Mouse (Mus musculus) mature B cell (primary cell): ENCODE data around the gene Fbxo7.

ENCODE experiments used
- in situ Hi-C: fragments of 300-500 bp; cut with MboI; formaldehyde crosslinking; loops from 2 replicates; pipeline ENCODE4 v1.14.3; 2019

Fbxo7 gene

DNA sequence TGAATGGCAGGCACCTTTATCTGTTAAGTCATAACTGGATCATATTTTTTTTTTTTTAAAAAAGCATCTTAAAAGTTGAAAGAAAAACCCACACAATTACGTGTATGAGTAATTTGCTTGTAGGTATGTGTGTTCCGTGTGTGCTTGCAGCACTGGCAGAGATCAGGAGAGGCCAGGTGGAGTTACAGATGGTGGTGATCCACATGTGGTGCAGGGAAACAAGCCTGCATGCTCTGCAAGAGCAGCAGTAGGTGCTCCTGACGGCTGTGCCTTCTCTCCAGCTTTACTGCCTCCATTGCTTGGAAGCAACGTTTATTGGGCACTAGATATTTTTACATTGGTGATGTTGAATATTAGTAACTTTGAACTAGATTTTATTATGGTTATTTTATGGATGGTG is 21.9 kb downstream of the Fbxo7 start:
- in situ Hi-C loops: no loop called here

DNA sequence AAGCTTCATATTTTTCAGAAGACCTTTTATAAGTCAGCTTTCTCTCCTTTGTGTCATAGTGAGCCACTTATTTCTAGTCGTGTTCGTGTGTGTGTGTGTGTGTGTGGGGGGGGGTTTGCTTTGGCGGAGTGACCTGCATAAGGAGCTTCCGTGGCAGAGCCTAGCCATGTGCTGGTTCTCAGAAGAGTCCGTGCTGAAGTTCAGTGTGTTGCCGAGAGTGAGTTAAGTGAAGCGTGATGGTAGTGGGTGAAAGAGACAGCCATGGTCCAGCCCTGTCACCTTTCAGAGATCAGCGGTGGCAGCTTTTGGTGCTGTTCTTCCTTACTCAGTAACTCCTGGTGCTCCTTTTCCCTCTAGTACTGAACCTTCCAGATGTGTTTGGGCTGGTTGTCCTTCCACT is 22.3 kb downstream of the Fbxo7 start:
- in situ Hi-C loops: no loop called here

DNA sequence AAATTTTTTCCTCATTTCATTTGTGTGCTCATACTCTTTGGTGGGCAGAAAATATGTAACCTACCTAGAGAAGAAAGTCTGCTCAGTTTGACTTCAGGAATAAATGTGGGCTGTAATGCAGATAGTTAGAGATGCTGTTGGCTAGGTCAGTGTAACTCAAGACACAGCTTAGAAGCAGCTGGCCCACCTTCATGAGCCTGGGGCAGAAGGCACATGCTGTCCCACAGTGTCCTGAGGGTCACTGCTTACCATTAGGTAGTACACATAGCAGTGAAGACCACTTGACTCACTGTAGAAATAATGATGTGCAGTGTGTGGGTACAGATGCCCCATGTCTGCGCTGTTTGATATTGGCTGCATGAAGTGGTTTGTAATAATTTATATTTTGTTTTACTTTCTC is 24.6 kb downstream of the Fbxo7 start:
- in situ Hi-C loops: no loop called here

DNA sequence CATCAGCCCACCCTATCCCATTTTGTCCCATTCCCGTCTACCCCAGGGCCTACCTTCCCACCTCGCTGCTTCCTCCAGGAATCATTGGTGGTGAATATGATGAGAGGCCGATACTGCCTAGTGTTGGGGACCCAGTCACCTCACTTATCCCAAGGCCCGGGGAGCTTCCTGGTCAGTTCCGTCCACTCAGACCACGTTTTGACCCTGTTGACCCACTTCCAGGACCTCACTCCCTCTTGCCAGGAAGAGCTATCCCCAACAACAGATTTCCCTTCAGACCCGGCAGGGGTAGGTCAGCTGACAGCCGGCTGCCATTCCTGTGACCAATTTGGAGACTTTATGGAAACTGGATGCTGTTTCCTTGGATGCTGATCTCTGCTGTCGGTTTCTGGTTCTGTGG is 26.0 kb downstream of the Fbxo7 start:
- in situ Hi-C loops: no loop called here

DNA sequence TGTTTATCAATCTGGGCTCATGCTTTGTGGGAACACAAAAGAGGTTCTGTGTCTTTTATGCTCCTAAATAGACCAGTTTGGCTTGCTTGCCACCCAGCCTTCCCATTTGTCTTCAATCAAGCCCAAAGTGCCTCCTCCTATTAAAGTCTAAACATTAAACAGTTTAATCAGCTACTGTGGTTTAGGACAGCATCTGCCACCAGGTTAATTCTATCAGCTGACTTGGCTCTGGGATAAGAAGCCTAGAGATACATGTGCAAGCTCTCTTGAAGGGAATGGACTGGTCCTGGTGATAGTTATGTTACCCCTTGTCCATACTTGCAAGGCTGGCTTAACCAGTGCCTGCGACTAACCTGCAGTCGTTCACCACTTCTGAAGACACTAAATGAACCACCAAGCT is 28.8 kb downstream of the Fbxo7 start:
- in situ Hi-C loops: no loop called here

DNA sequence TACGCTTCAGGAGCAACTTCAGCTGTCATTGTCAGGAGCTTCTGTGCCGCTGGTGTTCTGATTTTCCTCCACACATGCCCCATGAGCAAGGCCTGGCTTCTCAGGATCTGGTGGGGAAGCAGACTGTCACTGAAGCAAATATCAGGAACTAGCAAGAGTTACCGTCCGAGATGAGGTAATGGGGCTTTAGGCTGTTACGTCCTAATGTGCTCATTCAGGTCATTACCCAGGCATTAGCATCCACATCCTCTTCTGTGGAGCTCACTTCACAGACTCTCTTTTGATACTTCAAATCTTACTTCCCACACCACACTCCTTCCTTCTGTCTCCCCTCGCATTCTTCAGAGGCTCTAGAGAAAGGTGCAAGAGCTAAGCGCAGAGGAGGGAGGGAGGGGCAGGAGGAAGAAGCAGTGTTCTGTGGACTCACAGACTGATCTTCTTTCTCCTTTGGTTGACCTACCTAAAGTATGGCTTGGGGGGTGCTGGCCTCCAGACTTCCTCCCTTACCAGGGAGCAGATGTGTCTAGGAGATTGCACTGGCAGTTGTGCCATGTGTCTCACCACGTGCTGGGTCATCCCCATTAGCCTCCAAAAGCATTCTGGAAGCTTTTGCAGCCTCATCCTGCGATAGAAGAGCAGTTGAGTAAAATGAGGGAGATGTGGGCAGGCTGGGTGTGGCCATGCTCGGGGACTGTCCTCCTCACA is 31.2 kb downstream of the Fbxo7 start:
- in situ Hi-C loops: no loop called here

DNA sequence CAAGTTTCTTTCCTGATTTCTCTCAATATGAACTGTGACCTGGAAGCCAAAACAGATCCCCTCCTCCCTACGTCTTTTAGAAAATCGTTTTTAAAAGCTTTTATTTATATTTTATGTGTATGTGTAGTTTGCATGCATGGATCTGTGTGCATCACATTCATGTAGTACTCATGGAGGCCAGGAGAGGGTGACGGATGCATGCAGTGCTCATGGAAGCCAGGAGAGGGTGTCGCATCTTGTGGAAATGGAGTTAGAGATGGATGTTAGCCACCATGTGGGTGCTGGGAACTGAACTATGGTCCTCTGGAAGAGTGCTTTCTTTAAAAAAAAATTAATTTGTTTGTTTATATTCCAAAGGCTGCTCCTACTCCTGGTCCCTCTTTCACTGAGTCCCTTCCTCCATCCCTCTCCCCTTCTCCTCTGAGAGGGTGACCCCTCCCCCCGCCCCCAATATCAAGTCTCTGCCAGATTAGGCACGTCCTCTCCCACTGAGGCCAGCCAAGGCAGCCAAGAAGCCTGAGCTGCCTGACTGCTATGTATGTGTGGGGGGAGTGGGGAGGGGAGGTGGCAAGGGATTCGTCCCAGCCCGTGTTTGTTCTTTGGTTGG is 34.6 kb downstream of the Fbxo7 start:
- in situ Hi-C loops: no loop called here

DNA sequence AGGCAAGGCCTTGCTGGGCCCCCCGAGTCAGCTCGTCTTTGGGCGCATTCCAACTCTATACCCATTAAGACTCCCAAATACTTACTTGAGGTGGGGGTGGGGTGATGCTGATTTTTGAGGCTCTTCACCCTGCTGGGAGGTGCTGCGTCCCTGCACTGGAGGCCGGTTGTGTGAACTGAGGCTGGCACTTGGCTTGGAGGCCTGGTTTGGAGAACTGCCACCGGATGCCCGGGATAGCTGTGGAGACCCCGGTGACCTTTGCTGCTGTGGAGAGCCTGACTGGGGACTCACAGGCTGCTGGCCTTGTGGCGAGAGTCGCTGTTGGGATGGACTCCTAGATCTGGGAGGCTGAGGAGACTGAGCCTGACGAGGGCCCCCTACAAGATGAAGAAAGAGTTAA is 35.5 kb downstream of the Fbxo7 start:
- in situ Hi-C loops: no loop called here

DNA sequence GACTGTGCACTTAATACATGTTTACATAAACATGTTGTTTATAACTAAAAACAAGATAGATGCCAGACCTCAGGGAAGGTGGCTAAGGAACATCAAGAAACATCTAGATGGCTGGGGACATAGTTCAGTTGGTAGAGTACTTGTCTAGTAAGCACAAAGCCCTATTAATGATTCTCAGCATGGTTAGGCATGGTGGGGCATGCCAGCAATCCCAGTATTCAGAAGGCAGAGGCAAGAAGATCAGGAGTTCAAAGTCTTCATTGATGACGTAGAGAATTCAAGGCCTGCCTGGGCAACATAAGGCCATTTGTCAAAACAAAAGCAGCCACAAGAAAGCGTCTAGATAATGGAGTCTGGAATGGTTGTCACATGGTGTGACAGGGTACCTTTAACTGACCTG is 35.9 kb downstream of the Fbxo7 start:
- in situ Hi-C loops: no loop called here

DNA sequence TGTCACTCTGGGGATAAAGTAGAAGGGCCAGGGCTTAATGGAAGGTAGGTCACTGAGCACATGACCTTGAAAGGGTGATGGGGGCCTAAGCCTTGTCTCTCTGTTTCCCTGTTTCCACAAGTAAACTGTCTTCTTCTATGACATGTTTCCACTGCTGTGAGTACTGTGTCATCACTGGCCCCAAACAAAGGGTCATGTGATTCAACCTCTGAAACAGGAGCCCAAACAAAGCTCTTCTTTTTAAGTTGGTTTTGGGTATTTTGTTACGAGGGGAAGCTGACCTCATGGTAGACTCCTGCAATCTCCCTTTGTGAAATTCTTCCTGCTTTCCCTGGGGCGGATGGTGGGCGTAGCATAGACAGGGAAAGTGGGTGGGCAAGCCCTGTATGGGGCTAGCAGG is 38.5 kb downstream of the Fbxo7 start:
- in situ Hi-C loops: no loop called here

DNA sequence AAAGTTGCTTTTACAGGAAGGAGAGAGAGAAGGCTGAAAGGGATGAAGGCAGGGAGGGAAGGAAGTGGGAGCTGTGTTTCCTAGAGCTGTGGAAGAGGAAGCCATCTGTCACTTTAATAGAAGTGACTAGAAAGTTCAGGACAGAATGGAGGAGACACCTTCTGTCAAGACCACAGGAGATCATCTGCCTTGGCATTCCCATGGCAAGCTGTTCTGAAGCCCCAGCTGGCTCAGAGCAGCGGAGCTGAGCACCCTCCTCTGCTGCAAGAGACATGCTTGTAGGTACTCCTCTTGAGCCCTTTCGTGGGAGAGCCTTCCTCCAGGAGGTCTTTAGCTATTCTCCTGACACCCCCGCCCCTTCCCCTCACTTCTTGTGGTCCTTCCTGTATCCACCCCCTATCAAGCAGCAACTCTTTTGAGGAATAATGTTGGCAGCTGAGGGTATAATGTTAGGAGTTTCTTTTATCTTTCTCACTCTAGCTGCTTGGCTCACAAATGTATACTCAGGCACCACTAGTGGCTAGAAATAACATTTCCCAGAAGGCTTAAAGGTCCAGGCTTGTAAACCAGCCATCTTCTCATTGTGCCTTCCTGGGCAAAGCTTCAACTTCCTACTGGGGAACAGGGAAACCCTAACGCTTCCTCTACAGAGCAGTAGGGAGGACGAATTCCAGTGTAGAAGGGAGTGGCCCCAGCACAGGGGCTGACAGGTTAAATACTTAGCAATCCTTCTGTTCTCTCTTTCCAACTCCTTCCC is 40.7 kb downstream of the Fbxo7 start:
- in situ Hi-C loops: no loop called here

DNA sequence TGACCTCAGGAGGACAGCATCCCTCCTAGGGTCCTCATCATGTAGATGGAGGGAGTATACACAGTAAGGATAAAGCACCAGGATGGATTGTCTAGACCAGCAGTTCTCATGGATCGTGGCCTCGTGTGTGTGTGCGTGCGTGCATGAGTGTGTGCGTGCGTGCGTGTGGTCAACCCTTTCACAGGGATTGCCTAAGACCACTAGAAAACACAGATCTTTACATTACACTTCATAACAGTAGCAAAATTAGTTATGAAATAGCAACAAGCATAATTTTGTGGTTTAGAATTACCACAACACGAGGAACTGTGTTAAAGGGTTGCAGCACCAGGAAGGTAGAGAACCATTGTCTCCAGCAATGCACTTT is 41.2 kb downstream of the Fbxo7 start:
- in situ Hi-C loops: no loop called here

DNA sequence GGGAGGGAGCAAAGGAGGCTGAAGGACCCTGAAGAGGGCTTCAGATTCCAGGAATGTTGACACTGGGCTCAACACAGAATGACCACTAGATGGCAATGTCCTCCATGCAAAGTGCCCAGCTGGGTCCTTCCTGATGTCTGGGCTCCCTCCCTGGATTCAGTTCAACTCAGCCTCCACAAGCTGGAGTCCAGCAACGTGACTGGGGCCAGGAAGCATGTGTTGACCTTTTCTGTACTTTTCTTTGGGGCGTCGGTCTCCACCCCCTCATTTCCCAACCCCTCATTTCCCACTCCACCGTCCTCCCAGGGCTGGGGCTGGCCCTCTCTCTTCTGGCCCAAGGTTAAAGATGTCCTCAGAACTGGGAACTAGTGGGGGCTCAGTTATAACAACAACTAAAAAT is 43.2 kb downstream of the Fbxo7 start:
- in situ Hi-C loops: no loop called here

DNA sequence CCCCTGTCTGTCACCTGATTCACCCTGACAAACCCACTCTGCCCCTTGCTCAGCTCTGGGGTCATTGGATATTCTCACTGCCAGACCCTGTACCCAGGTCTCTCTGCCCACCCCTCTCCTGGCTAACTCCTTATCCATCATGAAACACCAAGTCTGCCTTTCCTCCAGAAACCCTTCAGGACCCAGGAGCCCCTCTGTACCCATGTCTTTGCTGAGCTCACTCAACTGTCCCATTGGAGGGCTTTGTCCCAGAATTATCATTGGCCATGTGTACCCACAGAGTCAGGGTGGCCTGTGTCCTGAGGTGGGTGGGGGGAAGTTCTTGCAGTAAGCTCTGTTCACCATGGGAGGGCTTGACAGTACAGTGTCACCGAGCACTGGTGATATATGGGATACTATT is 43.9 kb downstream of the Fbxo7 start:
- in situ Hi-C loops: no loop called here

DNA sequence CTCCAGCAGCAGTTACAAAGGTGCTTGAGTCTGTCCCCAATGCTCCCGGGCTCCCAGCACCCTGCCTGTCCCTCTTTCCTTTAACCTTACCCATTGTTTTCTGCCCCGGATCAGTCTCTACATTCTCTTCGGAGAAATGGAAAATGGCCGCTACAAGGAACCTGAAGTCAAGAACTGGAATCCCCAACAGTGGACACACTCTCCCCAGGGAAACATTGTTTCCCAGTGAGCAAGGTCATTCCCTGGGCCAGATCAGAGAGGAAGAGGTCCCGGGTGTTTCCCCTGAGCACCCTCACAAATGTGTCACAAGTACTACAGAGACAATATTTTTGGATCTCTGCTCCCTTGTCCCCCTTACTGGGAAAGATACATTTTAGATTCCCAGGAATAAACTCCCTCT is 44.9 kb downstream of the Fbxo7 start:
- in situ Hi-C loops: no loop called here

DNA sequence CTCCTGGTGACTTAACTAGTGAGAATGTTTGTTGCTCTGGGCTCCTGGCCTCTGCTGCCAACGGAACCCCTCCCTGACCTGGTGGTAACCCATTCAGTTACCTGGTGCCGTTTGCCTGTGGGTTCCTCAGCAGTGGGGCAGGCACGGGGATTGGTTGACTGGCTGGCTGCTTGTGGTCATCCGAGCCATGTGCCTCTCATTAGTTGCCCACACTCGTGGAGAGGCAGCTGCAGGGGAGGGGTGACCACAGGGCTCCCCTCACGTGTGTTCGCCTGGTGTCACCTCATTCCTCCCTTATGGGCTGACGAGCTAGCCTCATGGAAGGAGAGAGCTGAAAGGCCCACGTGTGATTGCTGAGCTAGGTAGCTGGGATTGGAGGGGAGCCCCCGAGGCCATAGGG is 46.1 kb downstream of the Fbxo7 start:
- in situ Hi-C loops: no loop called here

DNA sequence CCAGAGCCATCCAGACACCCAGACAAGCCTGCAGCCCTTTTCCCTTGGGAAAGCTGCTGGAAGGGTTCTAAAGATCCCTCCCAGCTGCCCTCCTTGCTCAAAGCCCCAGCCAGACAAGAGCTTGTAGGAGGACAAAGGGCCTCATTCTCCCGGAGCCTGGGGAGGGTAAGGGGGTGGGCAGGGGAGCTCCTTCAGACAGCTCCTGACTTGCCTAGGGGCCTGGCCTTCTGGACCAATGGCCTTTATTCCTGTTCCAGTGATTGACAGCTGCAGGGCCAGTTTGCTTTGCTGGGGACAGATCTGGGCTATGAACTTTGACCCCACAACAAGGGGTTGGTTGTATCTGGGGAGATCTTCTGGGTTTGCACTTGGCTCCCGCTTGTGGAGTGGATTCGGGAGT is 47.6 kb downstream of the Fbxo7 start:
- in situ Hi-C loops: no loop called here

DNA sequence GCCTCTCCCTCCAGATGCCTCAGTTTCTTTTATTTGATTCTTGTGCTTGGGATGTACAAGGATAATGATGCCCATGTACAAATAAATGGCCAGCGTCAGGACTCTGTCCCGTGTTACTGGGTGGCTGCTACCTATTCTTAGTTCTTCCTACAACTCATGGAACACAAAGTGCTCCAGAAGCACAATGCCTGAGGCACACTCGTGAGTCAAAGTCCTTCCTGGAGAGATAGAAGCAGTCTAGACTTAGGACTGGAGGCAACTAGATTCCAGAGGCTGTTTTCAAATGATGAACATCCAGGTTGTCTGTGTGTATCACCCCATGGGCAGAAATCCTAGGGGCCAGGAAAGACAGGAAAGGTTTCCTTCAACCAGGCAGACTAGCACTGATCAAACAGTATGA is 49.0 kb downstream of the Fbxo7 start:
- in situ Hi-C loops: no loop called here

DNA sequence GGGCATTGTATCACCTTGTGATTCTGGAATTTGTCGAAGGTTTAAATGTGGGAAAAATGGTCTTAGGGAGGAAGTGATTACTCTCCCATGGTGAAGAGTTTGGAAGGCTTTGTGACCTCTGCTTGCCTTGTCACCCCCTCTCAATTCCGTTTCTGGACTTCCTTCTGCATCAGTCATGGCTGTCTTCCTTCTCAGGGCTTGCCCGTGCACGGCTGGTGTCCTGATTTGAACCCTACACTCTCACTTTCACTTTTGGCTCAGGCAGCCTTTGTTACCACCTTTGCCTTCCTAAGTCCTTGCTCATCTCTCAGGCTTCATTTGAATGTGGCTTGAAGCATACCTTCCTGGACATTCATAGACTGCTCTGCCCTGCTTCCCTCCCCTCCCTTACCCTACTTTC is 52.4 kb downstream of the Fbxo7 start:
- in situ Hi-C loops: no loop called here

DNA sequence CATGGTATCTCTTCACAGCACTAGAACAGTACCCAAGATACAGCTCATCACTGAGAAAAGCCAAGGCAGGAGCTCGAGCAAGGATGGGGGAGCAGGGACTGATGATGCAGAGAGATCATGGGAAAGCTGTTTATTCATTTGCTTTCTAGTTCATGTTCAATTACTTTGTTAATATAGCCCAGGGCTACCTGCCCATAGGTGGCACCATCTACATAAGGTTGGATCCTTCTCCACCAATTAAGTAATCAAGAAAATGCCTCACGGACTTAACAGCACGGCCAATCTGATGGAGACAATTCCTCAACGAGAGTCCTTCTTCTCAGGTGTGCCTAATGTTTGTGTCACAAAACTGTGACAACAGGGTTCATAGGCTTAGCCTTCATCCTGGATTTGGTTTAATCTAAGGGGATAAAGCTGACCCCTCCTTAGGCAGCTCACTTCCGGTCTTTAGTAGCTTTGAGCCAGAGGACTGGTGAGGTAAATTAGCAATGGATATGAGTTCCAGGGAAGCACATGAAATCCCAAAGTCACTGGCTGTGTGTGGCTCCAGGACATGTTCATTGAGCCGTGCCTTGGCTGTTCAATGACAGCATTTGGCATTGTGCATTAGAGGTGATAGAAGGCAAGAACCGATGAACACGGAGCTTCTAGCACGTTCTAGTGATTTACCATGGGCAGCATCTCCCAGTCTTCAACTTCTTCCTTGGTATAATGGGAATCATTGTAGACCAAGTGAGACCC is 53.4 kb downstream of the Fbxo7 start:
- in situ Hi-C loops: no loop called here

DNA sequence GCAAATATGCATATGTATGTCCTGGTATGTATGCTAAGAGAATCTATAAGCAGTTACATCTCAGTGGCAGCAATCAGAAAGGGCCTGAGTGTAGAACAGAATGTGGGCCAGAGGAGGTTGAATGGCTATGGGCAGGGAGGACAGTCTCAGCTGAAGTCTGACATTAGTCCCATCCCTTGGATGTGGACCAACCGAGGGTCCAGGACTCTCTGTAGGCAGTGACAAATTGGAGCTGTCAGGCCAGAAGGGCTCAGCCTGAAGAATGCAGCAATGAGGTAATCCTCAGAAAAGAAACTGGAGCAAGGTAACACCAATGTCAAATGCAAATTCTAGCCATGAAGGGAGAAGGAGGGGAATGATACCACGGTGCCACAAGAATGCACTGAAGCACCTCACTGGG is 55.5 kb downstream of the Fbxo7 start:
- in situ Hi-C loops: no loop called here

DNA sequence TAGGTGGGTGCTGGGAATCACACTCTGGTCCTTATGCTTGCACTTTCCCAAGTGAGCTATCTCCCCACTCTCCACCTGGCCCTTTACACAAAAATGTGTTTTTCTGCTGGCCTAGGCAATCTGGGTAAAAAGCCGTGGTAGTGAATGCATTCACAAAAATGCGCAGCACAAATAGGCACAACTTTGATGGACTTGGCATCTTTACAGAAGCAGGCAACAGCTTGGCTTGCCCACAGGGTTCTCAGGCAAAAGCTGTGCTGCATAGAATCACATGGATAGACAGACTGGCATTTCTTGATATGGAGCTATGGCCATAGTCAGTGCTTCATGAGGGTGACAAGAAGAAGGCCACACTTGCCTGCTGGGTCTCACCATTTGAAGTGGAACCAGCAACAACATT is 57.0 kb downstream of the Fbxo7 start:
- in situ Hi-C loops: no loop called here

DNA sequence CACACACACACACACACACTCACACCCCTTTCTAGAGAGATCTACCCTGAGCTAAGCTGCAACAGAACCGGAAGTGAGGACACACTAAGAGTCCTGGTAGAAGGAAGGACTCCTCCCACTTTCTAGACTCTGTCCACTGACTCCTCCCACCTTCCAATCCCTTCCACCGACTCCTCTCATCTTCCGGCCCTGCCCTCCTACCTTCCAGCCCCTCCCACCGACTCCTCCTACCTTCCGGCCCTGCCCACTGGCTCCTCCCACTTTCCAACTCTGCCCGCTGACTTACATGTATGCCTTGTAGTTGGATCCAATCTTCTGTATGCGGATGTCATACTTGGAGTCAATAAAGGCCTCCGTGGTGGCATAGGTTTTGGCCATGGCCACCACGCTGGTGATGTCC is 58.1 kb downstream of the Fbxo7 start:
- in situ Hi-C loops: no loop called here
